Mouse (Mus musculus) CH12.LX (cell line): ENCODE measurements around the gene Xpc. TPM values are rescaled to one million over a fixed set of nuclear protein-coding genes. Genes with fewer than 3 reads are reported as not detected.

Experiments used
- DNase-seq: peaks from one replicate; pipeline ENCODE4 v3.0.0-alpha.2; 2013; ENCODE audit errors: extremely low read depth
- H3K27ac ChIP-seq: 2 replicates; pipeline ENCODE4 v1.5.1; 2012; ENCODE audit warnings: low read depth, mild to moderate bottlenecking, control low read depth, moderate library complexity; ENCODE audit not compliant: insufficient read depth
- H3K27me3 ChIP-seq: replicated peaks from 2 replicates; pipeline ENCODE3; 2012; ENCODE audit warnings: inconsistent platforms
- H3K36me3 ChIP-seq, 2 experiments: replicated peaks in 1 of 2; 2 replicates each; pipeline versions ENCODE3 to v1.6.1; 2012; ENCODE audit warnings: inconsistent platforms in 1 of 2, low read length in 1 of 2, mild to moderate bottlenecking in 1 of 2, mixed read lengths in 1 of 2, moderate library complexity in 1 of 2; ENCODE audit not compliant: control insufficient read depth in 1 of 2, insufficient read depth in 1 of 2
- H3K4me1 ChIP-seq, 2 experiments: 2 replicates each; pipeline ENCODE4 v1.6.1; 2012; ENCODE audit warnings: inconsistent platforms in 1 of 2, moderate library complexity in 1 of 2; ENCODE audit not compliant: insufficient read depth in 2 of 2, control insufficient read depth in 1 of 2
- H3K4me2 ChIP-seq: 2 replicates; pipeline ENCODE4 v1.6.1; 2012; ENCODE audit warnings: low read depth, mild to moderate bottlenecking, control low read depth; ENCODE audit not compliant: poor library complexity, insufficient read depth, severe bottlenecking
- H3K4me3 ChIP-seq, 3 experiments: fragments of 150-350 bp in 1 of 3; sonication (generic) in 1 of 3; replicated peaks in 1 of 3; 2 replicates each; pipeline versions ENCODE3 to v1.5.1; 2011 to 2012; ENCODE audit warnings: low read depth in 2 of 3, low read length in 2 of 3, mild to moderate bottlenecking in 2 of 3, moderate library complexity in 2 of 3, control low read depth in 1 of 3, improper control_type of control experiment in 1 of 3, inconsistent platforms in 1 of 3, mixed read lengths in 1 of 3; ENCODE audit not compliant: poor library complexity in 1 of 3
- H3K79me2 ChIP-seq: replicated peaks from 2 replicates; pipeline ENCODE4 v1.6.1; 2012; ENCODE audit warnings: mild to moderate bottlenecking, moderate library complexity; ENCODE audit not compliant: control insufficient read depth, poor library complexity, insufficient read depth, severe bottlenecking; ENCODE audit errors: extremely low read depth
- H3K9ac ChIP-seq: 2 replicates; pipeline ENCODE4 v1.6.1; 2012; ENCODE audit warnings: low read depth, mild to moderate bottlenecking, control low read depth, moderate library complexity; ENCODE audit not compliant: insufficient read depth
- H3K9me3 ChIP-seq: replicated peaks from 2 replicates; pipeline ENCODE3; 2012; ENCODE audit warnings: low read length, inconsistent platforms, mixed read lengths
- BHLHE40 ChIP-seq: IDR thresholded peaks from 2 replicates; pipeline ENCODE4 v1.6.1; 2011; ENCODE audit warnings: mild to moderate bottlenecking, low read depth, low read length, improper control_type of control experiment
- CHD1 ChIP-seq: IDR thresholded peaks from 2 replicates; pipeline ENCODE4 v1.6.1; 2012; ENCODE audit warnings: low read depth, low read length, improper control_type of control experiment, inconsistent platforms
- CHD2 ChIP-seq: IDR thresholded peaks from 2 replicates; pipeline ENCODE4 v1.6.1; 2011; ENCODE audit warnings: low read length, improper control_type of control experiment
- ELF1 ChIP-seq: IDR thresholded peaks from 2 replicates; pipeline ENCODE4 v1.6.1; 2014; ENCODE audit warnings: low read depth, mild to moderate bottlenecking, inconsistent platforms, low read length, improper control_type of control experiment
- EP300 ChIP-seq: IDR thresholded peaks from 2 replicates; pipeline ENCODE4 v1.6.1; 2011; ENCODE audit warnings: low read length, improper control_type of control experiment
- ETS1 ChIP-seq: conservative IDR thresholded peaks from 2 replicates; pipeline ENCODE4 v1.6.1; 2012; ENCODE audit warnings: low read depth, mild to moderate bottlenecking, inconsistent platforms, low read length, improper control_type of control experiment, moderate library complexity
- GABPA ChIP-seq: IDR thresholded peaks from 2 replicates; pipeline ENCODE4 v1.6.1; 2012; ENCODE audit warnings: low read depth, low read length, improper control_type of control experiment, inconsistent platforms; ENCODE audit not compliant: insufficient replicate concordance
- HCFC1 ChIP-seq: IDR thresholded peaks from 2 replicates; pipeline ENCODE4 v1.6.1; 2012; ENCODE audit warnings: low read depth, mild to moderate bottlenecking, inconsistent platforms, low read length, improper control_type of control experiment
- IRF4 ChIP-seq: IDR thresholded peaks from 2 replicates; pipeline ENCODE4 v1.6.1; 2014; ENCODE audit warnings: low read depth, mild to moderate bottlenecking, inconsistent platforms, low read length, improper control_type of control experiment
- JUN ChIP-seq: IDR thresholded peaks from 2 replicates; pipeline ENCODE4 v1.6.1; 2011; ENCODE audit warnings: low read depth, mild to moderate bottlenecking, low read length, improper control_type of control experiment, moderate library complexity; ENCODE audit not compliant: insufficient read depth
- MAZ ChIP-seq: IDR thresholded peaks from 2 replicates; pipeline ENCODE4 v1.6.1; 2012; ENCODE audit warnings: low read depth, mild to moderate bottlenecking, inconsistent platforms, low read length, improper control_type of control experiment, moderate library complexity
- MEF2A ChIP-seq: IDR thresholded peaks from 2 replicates; pipeline ENCODE4 v1.6.1; 2014; ENCODE audit warnings: low read depth, mild to moderate bottlenecking, inconsistent platforms, low read length, improper control_type of control experiment, borderline replicate concordance
- MYC ChIP-seq: IDR thresholded peaks from 2 replicates; pipeline ENCODE4 v1.6.1; 2011; ENCODE audit warnings: low read depth, mild to moderate bottlenecking, improper control_type of control experiment, low read length
- NRF1 ChIP-seq: IDR thresholded peaks from 2 replicates; pipeline ENCODE4 v1.6.1; 2014; ENCODE audit warnings: low read depth, mild to moderate bottlenecking, inconsistent platforms, low read length, improper control_type of control experiment, moderate library complexity
- PAX5 ChIP-seq: IDR thresholded peaks from 2 replicates; pipeline ENCODE4 v1.6.1; 2012; ENCODE audit warnings: low read length, inconsistent platforms, mixed read lengths
- RCOR1 ChIP-seq: conservative IDR thresholded peaks from 2 replicates; pipeline ENCODE4 v1.6.1; 2012; ENCODE audit warnings: low read depth, mild to moderate bottlenecking, inconsistent platforms, low read length, improper control_type of control experiment
- SIN3A ChIP-seq: IDR thresholded peaks from 2 replicates; pipeline ENCODE4 v1.6.1; 2012; ENCODE audit warnings: low read length, improper control_type of control experiment, inconsistent platforms
- SMC3 ChIP-seq: IDR thresholded peaks from 2 replicates; pipeline ENCODE4 v1.6.1; 2011; ENCODE audit warnings: low read depth, low read length, improper control_type of control experiment
- UBTF ChIP-seq: IDR thresholded peaks from 2 replicates; pipeline ENCODE4 v1.6.1; 2012; ENCODE audit warnings: low read depth, mild to moderate bottlenecking, inconsistent platforms, low read length, improper control_type of control experiment, moderate library complexity
- USF1 ChIP-seq: IDR thresholded peaks from 2 replicates; pipeline ENCODE4 v1.6.1; 2014; ENCODE audit warnings: low read depth, mild to moderate bottlenecking, inconsistent platforms, low read length, improper control_type of control experiment
- USF2 ChIP-seq: conservative IDR thresholded peaks from 2 replicates; pipeline ENCODE4 v1.6.1; 2011; ENCODE audit warnings: low read depth, low read length, improper control_type of control experiment
- ZC3H11A ChIP-seq: IDR thresholded peaks from 2 replicates; pipeline ENCODE4 v1.6.1; 2012; ENCODE audit warnings: low read depth, mild to moderate bottlenecking, inconsistent platforms, low read length, improper control_type of control experiment
- ZKSCAN1 ChIP-seq: IDR thresholded peaks from 2 replicates; pipeline ENCODE4 v1.6.1; 2012; ENCODE audit warnings: low read depth, inconsistent platforms, low read length, improper control_type of control experiment, borderline replicate concordance
- dilution Hi-C: fragments of 300-500 bp; cut with MboI; formaldehyde crosslinking; loops from 2 replicates; pipeline ENCODE4 v1.14.3; 2020; ENCODE audit warnings: low sequenced_read_pairs; ENCODE audit not compliant: extremely low pct_unique_long_range_greater_than_20kb, extremely low pct_ligation_motif_present
- in situ Hi-C: fragments of 300-500 bp; cut with MboI; formaldehyde crosslinking; loops from 3 replicates; pipeline ENCODE4 v1.14.3; 2019; ENCODE audit warnings: low sequenced_read_pairs, low pct_ligation_motif_present, low pct_unique_long_range_greater_than_20kb, mixed read lengths
- polyA plus RNA-seq: library from polyadenylated mRNA; unstranded; fragments of >175 nt; gene quantifications from 2 replicates; pipeline ENCODE4 v1.2.1, GENCODE M21; 2012; ENCODE audit warnings: low read depth; ENCODE audit not compliant: insufficient read length
- total RNA-seq, 2 experiments: library from RNA; depleted of rRNA; stranded (reverse); fragments of 300-350 nt in 1 of 2; fragments of >200 nt in 1 of 2; gene quantifications; 2 replicates each; pipeline ENCODE4 v1.2.3; 2012 to 2014

Xpc gene
- total and polyA plus RNA-seq, 3 experiments, result 7.8 to 11.7 (median 8.2) TPM

- H3K27me3 ChIP-seq, result no peaks in the 10 kb centered on the region
- peaks cover 57 to 94% of the 10 kb centered on the region in 2 experiments for H3K36me3 ChIP-seq
- H3K4me1 ChIP-seq, result peaks cover 4% of the 10 kb centered on the region in 2 experiments; a peak in 3 of 4 replicates
- no peak overlapping the region for H3K4me2 ChIP-seq
- TF ChIP-seq GABPA, result no peak
- TF ChIP-seq NRF1, result no peak
- TF ChIP-seq CHD1, result no peak
- no peak for TF ChIP-seq JUN
- TF ChIP-seq HCFC1, result no peak
- TF ChIP-seq SIN3A, result no peak
- TF ChIP-seq IRF4, result no peak
- no peak for TF ChIP-seq USF1
- no peak for DNase-seq
- in situ Hi-C loops, result no loop called here
- no peaks in the 10 kb centered on the region for H3K9me3 ChIP-seq
- H3K4me3 ChIP-seq, result no peak overlapping the region
- dilution Hi-C loops, result no loop called here
- H3K9ac ChIP-seq, result no peak overlapping the region
- H3K27ac ChIP-seq, result no peak overlapping the region
- no peaks in the 10 kb centered on the region for H3K79me2 ChIP-seq
Observed at GRCm38 (mm10) chr6:91489872-91490271, 25.8 kb downstream of the Xpc start.

GRCm38 (mm10) chr6:91488496-91489212, 27.0 kb downstream of the Xpc start:
- H3K9ac ChIP-seq, result no peak overlapping the region
- H3K4me3 ChIP-seq, result no peak overlapping the region
- no peaks in the 10 kb centered on the region for H3K79me2 ChIP-seq
- no peak for TF ChIP-seq RCOR1
- no peak for TF ChIP-seq ETS1
- TF ChIP-seq HCFC1, result no peak
- TF ChIP-seq ZC3H11A, result no peak
- TF ChIP-seq ELF1, result no peak
- TF ChIP-seq MEF2A, result no peak
- TF ChIP-seq CHD1, result no peak
- no peak for TF ChIP-seq MAZ
- no peak for TF ChIP-seq SMC3
- TF ChIP-seq USF2, result no peak
- no peak for TF ChIP-seq JUN
- TF ChIP-seq CHD2, result no peak
- no peak for TF ChIP-seq UBTF
- no peak for TF ChIP-seq EP300
- TF ChIP-seq IRF4, result no peak
- no peak for TF ChIP-seq ZKSCAN1
- TF ChIP-seq PAX5, result no peak
- no peak for TF ChIP-seq BHLHE40
- TF ChIP-seq MYC, result no peak
- peaks cover 4% of the 10 kb centered on the region in 2 experiments; a peak in 3 of 4 replicates for H3K4me1 ChIP-seq
- H3K9me3 ChIP-seq, result no peaks in the 10 kb centered on the region
- peaks cover 63 to 96% of the 10 kb centered on the region in 2 experiments for H3K36me3 ChIP-seq
- H3K27ac ChIP-seq, result peak overlapping the region; percentile 32; the same call in 1 of the 2 replicates
- in situ Hi-C loops, result no loop called here
- dilution Hi-C loops, result no loop called here
- peak; percentile 24 for DNase-seq
- H3K27me3 ChIP-seq, result no peaks in the 10 kb centered on the region
- H3K4me2 ChIP-seq, result no peak overlapping the region
